In the genomic region with DNA sequence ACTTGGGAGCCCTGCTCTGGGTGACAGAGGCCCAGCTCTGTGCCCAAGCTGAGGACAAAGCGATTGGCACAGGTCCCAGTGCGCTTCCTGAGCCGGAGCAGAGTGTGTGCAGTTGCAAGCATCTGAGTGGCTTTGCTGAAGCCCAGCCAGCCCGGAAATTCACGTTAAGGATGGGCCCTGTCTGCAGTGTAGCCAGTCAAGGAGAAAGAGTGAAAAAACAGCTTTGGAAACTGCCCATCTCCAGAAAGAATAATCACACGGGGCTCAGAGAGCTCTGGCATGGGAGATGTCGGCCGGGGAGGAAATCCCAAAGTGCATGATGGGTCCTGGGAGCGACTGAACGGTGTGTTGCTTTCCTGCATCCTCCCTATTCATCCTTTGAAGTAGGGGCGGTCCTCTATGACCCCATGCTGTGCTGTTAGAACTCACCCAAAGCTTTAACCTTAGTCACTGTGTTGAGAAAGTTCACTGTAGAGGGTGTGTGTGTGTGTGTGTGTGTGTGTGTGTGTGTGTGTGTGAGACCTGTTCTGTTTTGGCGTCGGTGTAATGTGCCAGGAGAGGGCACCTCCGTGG, we compare ENCODE assay signal across 8 mouse cellular contexts. TPM values are rescaled to one million over a fixed set of nuclear protein-coding genes. Genes with fewer than 3 reads are reported as not detected.
DNase-seq lines count a peak whose midpoint lies in the region; ATAC-seq and TF ChIP-seq lines count a peak whose summit lies in the region.

No protein-coding gene starts in this region.

- H3K4me3 ChIP-seq in embryonic facial prominence, embryonic 11.5 days (ENCODE audit: low read depth, low read length), result no peak overlapping the region
- no peak overlapping the region for H3K4me3 ChIP-seq in limb, embryonic 14.5 days (replicated peaks; ENCODE audit: low read length)
- H3K4me3 ChIP-seq in neural tube, embryonic 11.5 days (ENCODE audit: low read depth, low read length), result no peak overlapping the region

- 0 out of 2 replicates have a peak, but pooled peaks have one; percentile 48 for ATAC-seq in embryonic facial prominence, embryonic 11.5 days (replicated peaks; ENCODE audit: insufficient number of reproducible peaks, low FRiP score, low TSS enrichment, low read depth)
- no peak for ATAC-seq in limb, embryonic 14.5 days (ENCODE audit: low FRiP score, low read depth)
- peak; percentile 45 for ATAC-seq in neural tube, embryonic 11.5 days (ENCODE audit: insufficient read depth, low FRiP score, low TSS enrichment)

- H3K27ac ChIP-seq in embryonic facial prominence, embryonic 11.5 days (replicated peaks; ENCODE audit: low read depth, low read length), result no peak overlapping the region
- H3K27ac ChIP-seq in limb, embryonic 14.5 days (replicated peaks; ENCODE audit: low read depth, low read length), result no peak overlapping the region
- H3K27ac ChIP-seq in neural tube, embryonic 11.5 days (ENCODE audit: low read depth, low read length), result no peak overlapping the region

- no peaks in the 10 kb centered on the region for H3K27me3 ChIP-seq in embryonic facial prominence, embryonic 11.5 days (ENCODE audit: control insufficient read depth, insufficient read depth, low read length)
- H3K27me3 ChIP-seq in limb, embryonic 14.5 days (ENCODE audit: control insufficient read depth, insufficient read depth, low read length), result no peaks in the 10 kb centered on the region
- H3K27me3 ChIP-seq in neural tube, embryonic 11.5 days (ENCODE audit: control insufficient read depth, insufficient read depth, low read length), result no peaks in the 10 kb centered on the region

- TF ChIP-seq POLR2A in limb, embryonic 14.5 days (IDR thresholded peaks at IDR 0.05; ENCODE audit: borderline replicate concordance, extremely low read depth, insufficient read depth, insufficient read length), result no peak

- peaks cover 5% of the 10 kb centered on the region for H3K4me1 ChIP-seq in embryonic facial prominence, embryonic 11.5 days (ENCODE audit: control insufficient read depth, insufficient read depth, low read length)
- peaks cover 4% of the 10 kb centered on the region; the same call in 1 of the 2 replicates for H3K4me1 ChIP-seq in limb, embryonic 14.5 days (ENCODE audit: control insufficient read depth, insufficient read depth, low read length)
- H3K4me1 ChIP-seq in neural tube, embryonic 11.5 days (ENCODE audit: control insufficient read depth, insufficient read depth, low read length), result no peaks in the 10 kb centered on the region

- DNase-seq in urinary bladder, postnatal 14 days (ENCODE audit: low spot score), result peak; percentile 50
- DNase-seq in urinary bladder, adult 18-20 months (ENCODE audit: low spot score in 2 of 2), result no peak
- no peak for DNase-seq in embryonic facial prominence, embryonic 11.5 days (ENCODE audit: low spot score)
- peak; percentile 46 to 47 for DNase-seq in heart, adult 9 months (ENCODE audit: low spot score in 2 of 2)
- peak; percentile 60 to 62 for DNase-seq in kidney, adult 8-10 months
- peak; percentile 49 for DNase-seq in limb, embryonic 14.5 days (ENCODE audit: low spot score)
- peak; percentile 49 for DNase-seq in neural tube, embryonic 11.5 days (ENCODE audit: low spot score)
- DNase-seq in testis, postnatal 14 days (ENCODE audit: low spot score), result peak; percentile 64

- peak overlapping the region; percentile 43 for H3K9ac ChIP-seq in embryonic facial prominence, embryonic 11.5 days (replicated peaks; ENCODE audit: low read length)
- H3K9ac ChIP-seq in limb, embryonic 14.5 days (ENCODE audit: low read depth, low read length, severe bottlenecking), result no peak overlapping the region
- no peak overlapping the region for H3K9ac ChIP-seq in neural tube, embryonic 11.5 days (ENCODE audit: low read length)

- H3K4me2 ChIP-seq in embryonic facial prominence, embryonic 11.5 days (ENCODE audit: low read depth, low read length), result peak overlapping the region; percentile 1; the same call in 1 of the 2 replicates
- H3K4me2 ChIP-seq in limb, embryonic 14.5 days (replicated peaks; ENCODE audit: low read depth, low read length, severe bottlenecking), result peak overlapping the region; percentile 29
- H3K4me2 ChIP-seq in neural tube, embryonic 11.5 days (ENCODE audit: low read depth), result peak overlapping the region; percentile 2; the same call in 1 of the 2 replicates

- 44% methylated on average over 14 of the region's 14 CpGs for WGBS in embryonic facial prominence, embryonic 11.5 days
- 50% methylated on average over 14 of the region's 14 CpGs for WGBS in limb, embryonic 14.5 days
- 39% methylated on average over 14 of the region's 14 CpGs for WGBS in neural tube, embryonic 11.5 days

- H3K36me3 ChIP-seq in embryonic facial prominence, embryonic 11.5 days (replicated peaks; ENCODE audit: control insufficient read depth, insufficient read depth, low read depth, low read length), result no peaks in the 10 kb centered on the region
- H3K36me3 ChIP-seq in limb, embryonic 14.5 days (ENCODE audit: control insufficient read depth, insufficient read depth, low read length), result no peaks in the 10 kb centered on the region
- no peaks in the 10 kb centered on the region for H3K36me3 ChIP-seq in neural tube, embryonic 11.5 days (ENCODE audit: control insufficient read depth, insufficient read depth, low read length)

- H3K9me3 ChIP-seq in embryonic facial prominence, embryonic 11.5 days (replicated peaks; ENCODE audit: control insufficient read depth, low read length), result no peaks in the 10 kb centered on the region
- H3K9me3 ChIP-seq in limb, embryonic 14.5 days (ENCODE audit: control insufficient read depth, low read length), result no peaks in the 10 kb centered on the region
- H3K9me3 ChIP-seq in neural tube, embryonic 11.5 days (ENCODE audit: control insufficient read depth, low read length), result no peaks in the 10 kb centered on the region

RNA-seq across cellular contexts. Expression of a gene that starts 5.5 kb away (rescaled TPM):
- polyA plus RNA-seq in embryonic facial prominence, embryonic 11.5 days (2014; fragmentation: Nextera tagmentation; extraction: Ambion mirVana), result 0.25 and 0.38 TPM in 2 replicates
- polyA plus RNA-seq in limb, embryonic 14.5 days (2012; rRNA removed), result 1.2 and 1.3 TPM in 2 replicates
- 0.61 and 1.3 TPM in 2 replicates for polyA plus RNA-seq in limb, embryonic 14.5 days (2014; fragmentation: Nextera tagmentation; extraction: Ambion mirVana)
- 0.20 and 0.70 TPM in 2 replicates for polyA plus RNA-seq in neural tube, embryonic 11.5 days (2014; fragmentation: Nextera tagmentation; extraction: Ambion mirVana)

Comparison
In these comparisons a context has a peak if more than half of its experiments do, and no peak if none do; other contexts are left out.
1. DNase-seq: peak in urinary bladder, postnatal 14 days (single experiment), heart, adult 9 months (2 of 2), kidney, adult 8-10 months (2 of 2), limb, embryonic 14.5 days (single experiment), neural tube, embryonic 11.5 days (single experiment) and testis, postnatal 14 days (single experiment); none in urinary bladder, adult 18-20 months (0 of 2) and embryonic facial prominence, embryonic 11.5 days (single experiment).
2. Peak in every context shown above with its lines, with median percentiles within 50 percentile points of each other: H3K4me2 ChIP-seq.